Mouse (Mus musculus): ENCODE data around the gene Ankrd40. TPM values are rescaled to one million over a fixed set of nuclear protein-coding genes. Genes with fewer than 3 reads are reported as not detected.

The Ankrd40 gene
- polyA plus RNA-seq, 1 experiment from 2014 or later = 16.3 TPM

GRCm38 (mm10) chr11:94330211-94330610 is 2.4 kb downstream of the Ankrd40 start:
- ATAC-seq (ENCODE audit: low FRiP score) (no peak), DNase-seq (ENCODE audit: low spot score) (no peak)
- H3K27me3 ChIP-seq (ENCODE audit: control insufficient read depth, insufficient read depth, low read length) = no peaks in the 10 kb centered on the region
- no peaks in the 10 kb centered on the region; the same call in 1 of the 2 replicates for H3K4me1 ChIP-seq (replicated peaks; ENCODE audit: control insufficient read depth, insufficient read depth, low read length)
- H3K27ac ChIP-seq (ENCODE audit: low read depth, low read length) = no peak overlapping the region
- H3K4me2 ChIP-seq (replicated peaks; ENCODE audit: low read depth, low read length) = no peak overlapping the region
- 91% methylated on average over 3 of the region's 3 CpGs for WGBS
- no peak overlapping the region for H3K9ac ChIP-seq (ENCODE audit: low read depth, low read length)
- no peak overlapping the region for H3K4me3 ChIP-seq (ENCODE audit: low read depth, low read length)
- no peaks in the 10 kb centered on the region for H3K9me3 ChIP-seq (ENCODE audit: control insufficient read depth, low read length)
- peaks cover 6% of the 10 kb centered on the region; the same call in 1 of the 2 replicates for H3K36me3 ChIP-seq (ENCODE audit: control insufficient read depth, insufficient read depth, low read length)

DNA sequence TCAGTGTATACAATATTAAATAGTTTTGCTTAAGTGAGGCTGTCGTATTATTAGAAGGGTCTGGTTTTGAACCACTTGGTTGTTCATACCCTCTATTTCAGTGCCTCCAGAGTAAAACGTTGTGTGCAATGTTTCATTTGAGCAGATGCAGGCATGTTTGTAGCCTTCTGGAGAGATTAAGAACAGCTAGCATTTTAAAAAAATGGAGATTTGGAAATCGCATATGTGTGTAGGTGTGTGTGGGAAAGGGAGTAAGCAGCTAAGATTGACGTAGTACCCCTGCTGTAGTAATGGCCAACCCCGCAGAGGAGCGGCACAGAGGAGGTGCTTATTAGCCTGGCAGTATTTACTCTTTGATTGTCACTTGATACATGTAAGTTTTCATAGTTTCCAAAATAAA is 4.9 kb downstream of the Ankrd40 start:
- H3K4me1 ChIP-seq (replicated peaks; ENCODE audit: control insufficient read depth, insufficient read depth, low read length) = no peaks in the 10 kb centered on the region; the same call in 1 of the 2 replicates
- WGBS = 97% methylated on average over 6 of the region's 6 CpGs
- DNase-seq (ENCODE audit: low spot score) (no peak), ATAC-seq (ENCODE audit: low FRiP score) (no peak)
- no peak overlapping the region for H3K27ac ChIP-seq (ENCODE audit: low read depth, low read length)
- no peak overlapping the region for H3K9ac ChIP-seq (ENCODE audit: low read depth, low read length)
- H3K27me3 ChIP-seq (ENCODE audit: control insufficient read depth, insufficient read depth, low read length) = no peaks in the 10 kb centered on the region
- no peak overlapping the region for H3K4me2 ChIP-seq (replicated peaks; ENCODE audit: low read depth, low read length)
- H3K4me3 ChIP-seq (ENCODE audit: low read depth, low read length) = no peak overlapping the region
- H3K9me3 ChIP-seq (ENCODE audit: control insufficient read depth, low read length) = no peaks in the 10 kb centered on the region
- H3K36me3 ChIP-seq (ENCODE audit: control insufficient read depth, insufficient read depth, low read length) = peaks cover 6% of the 10 kb centered on the region; the same call in 1 of the 2 replicates

DNA sequence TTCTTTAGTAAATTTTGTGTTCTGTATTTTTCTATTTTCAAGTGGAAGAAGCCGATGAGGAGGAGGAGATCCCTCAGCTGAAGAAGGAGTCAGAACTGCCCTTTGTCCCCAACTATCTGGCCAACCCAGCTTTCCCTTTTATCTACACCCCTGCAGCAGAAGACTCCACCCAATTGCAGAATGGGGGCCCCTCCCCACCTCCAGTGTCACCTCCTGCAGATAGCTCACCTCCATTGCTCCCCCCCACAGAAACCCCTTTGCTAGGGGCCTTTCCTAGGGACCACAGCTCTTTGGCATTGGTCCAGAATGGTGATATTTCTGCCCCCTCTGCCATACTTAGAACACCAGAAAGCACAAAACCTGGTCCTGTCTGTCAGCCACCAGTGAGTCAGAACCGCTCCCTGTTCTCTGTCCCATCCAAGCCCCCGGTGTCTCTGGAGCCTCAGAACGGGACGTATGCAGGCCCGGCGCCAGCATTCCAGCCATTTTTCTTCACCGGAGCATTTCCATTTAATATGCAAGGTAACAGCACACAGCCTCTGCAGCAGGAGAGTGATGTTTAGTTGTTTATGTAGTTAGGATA is 6.7 kb downstream of the Ankrd40 start:
- Histone ChIP-seq H3K4me3 (ENCODE audit: low read depth, low read length) (no peak overlapping the region), H3K27me3 (ENCODE audit: control insufficient read depth, insufficient read depth, low read length) (no peaks in the 10 kb centered on the region), H3K9me3 (ENCODE audit: control insufficient read depth, low read length) (no peaks in the 10 kb centered on the region), H3K27ac (ENCODE audit: low read depth, low read length) (no peak overlapping the region), H3K4me2 (replicated peaks; ENCODE audit: low read depth, low read length) (no peak overlapping the region), H3K36me3 (ENCODE audit: control insufficient read depth, insufficient read depth, low read length) (peaks cover 11% of the 10 kb centered on the region), H3K4me1 (replicated peaks; ENCODE audit: control insufficient read depth, insufficient read depth, low read length) (no peaks in the 10 kb centered on the region; the same call in 1 of the 2 replicates), H3K9ac (ENCODE audit: low read depth, low read length) (no peak overlapping the region)
- ATAC-seq (ENCODE audit: low FRiP score) (no peak), DNase-seq (ENCODE audit: low spot score) (no peak)
- WGBS = 90% methylated on average over 8 of the region's 8 CpGs

DNA sequence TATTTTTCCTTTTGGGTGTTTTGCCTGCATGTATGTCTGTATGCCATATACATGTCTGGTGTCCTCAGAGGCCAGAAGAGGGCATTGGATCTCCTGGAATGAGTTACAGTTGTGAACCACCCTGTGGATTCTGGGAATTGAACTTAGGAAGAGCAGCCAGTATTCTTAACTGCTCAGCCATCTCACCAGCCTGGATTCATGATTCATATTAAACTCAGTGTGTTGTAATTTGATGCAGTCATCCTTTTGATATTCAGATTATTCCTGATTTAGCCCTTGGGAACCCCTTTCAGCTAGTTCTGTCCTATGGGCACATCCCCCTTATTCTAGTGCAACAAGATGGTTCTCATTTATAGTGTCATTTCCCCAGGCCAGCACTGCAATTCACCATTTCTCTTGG is 8.8 kb downstream of the Ankrd40 start:
- Histone ChIP-seq H3K27me3 (ENCODE audit: control insufficient read depth, insufficient read depth, low read length) (no peaks in the 10 kb centered on the region), H3K9ac (ENCODE audit: low read depth, low read length) (no peak overlapping the region), H3K36me3 (ENCODE audit: control insufficient read depth, insufficient read depth, low read length) (peaks cover 11% of the 10 kb centered on the region), H3K4me3 (ENCODE audit: low read depth, low read length) (no peak overlapping the region), H3K4me2 (replicated peaks; ENCODE audit: low read depth, low read length) (no peak overlapping the region), H3K27ac (ENCODE audit: low read depth, low read length) (no peak overlapping the region), H3K9me3 (ENCODE audit: control insufficient read depth, low read length) (no peaks in the 10 kb centered on the region), H3K4me1 (replicated peaks; ENCODE audit: control insufficient read depth, insufficient read depth, low read length) (no peaks in the 10 kb centered on the region)
- ATAC-seq (ENCODE audit: low FRiP score) (no peak), DNase-seq (ENCODE audit: low spot score) (no peak)

DNA sequence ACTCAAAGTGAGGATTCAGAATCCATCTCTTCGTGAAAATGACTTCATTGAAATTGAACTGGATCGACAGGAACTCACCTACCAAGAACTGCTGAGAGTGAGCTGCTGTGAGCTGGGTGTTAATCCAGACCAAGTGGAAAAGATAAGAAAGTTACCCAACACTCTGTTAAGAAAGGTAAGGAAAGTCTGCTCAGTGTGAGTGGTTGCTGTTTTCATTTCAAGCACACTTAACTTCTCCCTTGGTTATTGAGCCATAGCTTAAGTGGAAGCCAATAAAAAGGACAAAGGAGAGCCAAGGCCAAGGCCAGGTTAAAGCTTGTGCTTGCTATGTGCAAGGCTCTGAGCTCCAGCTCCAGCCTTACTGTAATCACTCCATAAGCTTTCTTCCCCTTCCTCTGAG is 10.5 kb downstream of the Ankrd40 start:
- peaks cover 5% of the 10 kb centered on the region; the same call in 1 of the 2 replicates for H3K4me1 ChIP-seq (replicated peaks; ENCODE audit: control insufficient read depth, insufficient read depth, low read length)
- no peak overlapping the region for H3K4me3 ChIP-seq (ENCODE audit: low read depth, low read length)
- H3K36me3 ChIP-seq (ENCODE audit: control insufficient read depth, insufficient read depth, low read length) = peaks cover 11% of the 10 kb centered on the region
- no peaks in the 10 kb centered on the region for H3K27me3 ChIP-seq (ENCODE audit: control insufficient read depth, insufficient read depth, low read length)
- ATAC-seq (ENCODE audit: low FRiP score) (no peak), DNase-seq (ENCODE audit: low spot score) (no peak)
- WGBS = 90% methylated on average over 2 of the region's 2 CpGs
- no peak overlapping the region for H3K9ac ChIP-seq (ENCODE audit: low read depth, low read length)
- no peak overlapping the region for H3K4me2 ChIP-seq (replicated peaks; ENCODE audit: low read depth, low read length)
- H3K9me3 ChIP-seq (ENCODE audit: control insufficient read depth, low read length) = no peaks in the 10 kb centered on the region
- no peak overlapping the region for H3K27ac ChIP-seq (ENCODE audit: low read depth, low read length)

GRCm38 (mm10) chr11:94339732-94340585 is 12.2 kb downstream of the Ankrd40 start:
- peaks cover 6% of the 10 kb centered on the region for H3K36me3 ChIP-seq (ENCODE audit: control insufficient read depth, insufficient read depth, low read length)
- DNase-seq (ENCODE audit: low spot score) (peak; percentile 79), ATAC-seq (ENCODE audit: low FRiP score) (peak; percentile 80)
- H3K4me3 ChIP-seq (ENCODE audit: low read depth, low read length) = no peak overlapping the region
- no peaks in the 10 kb centered on the region for H3K27me3 ChIP-seq (ENCODE audit: control insufficient read depth, insufficient read depth, low read length)
- no peak overlapping the region for H3K27ac ChIP-seq (ENCODE audit: low read depth, low read length)
- H3K9ac ChIP-seq (ENCODE audit: low read depth, low read length) = no peak overlapping the region
- H3K4me1 ChIP-seq (replicated peaks; ENCODE audit: control insufficient read depth, insufficient read depth, low read length) = peaks cover 5% of the 10 kb centered on the region
- H3K4me2 ChIP-seq (replicated peaks; ENCODE audit: low read depth, low read length) = no peak overlapping the region
- 58% methylated on average over 18 of the region's 18 CpGs for WGBS
- H3K9me3 ChIP-seq (ENCODE audit: control insufficient read depth, low read length) = no peaks in the 10 kb centered on the region

DNA sequence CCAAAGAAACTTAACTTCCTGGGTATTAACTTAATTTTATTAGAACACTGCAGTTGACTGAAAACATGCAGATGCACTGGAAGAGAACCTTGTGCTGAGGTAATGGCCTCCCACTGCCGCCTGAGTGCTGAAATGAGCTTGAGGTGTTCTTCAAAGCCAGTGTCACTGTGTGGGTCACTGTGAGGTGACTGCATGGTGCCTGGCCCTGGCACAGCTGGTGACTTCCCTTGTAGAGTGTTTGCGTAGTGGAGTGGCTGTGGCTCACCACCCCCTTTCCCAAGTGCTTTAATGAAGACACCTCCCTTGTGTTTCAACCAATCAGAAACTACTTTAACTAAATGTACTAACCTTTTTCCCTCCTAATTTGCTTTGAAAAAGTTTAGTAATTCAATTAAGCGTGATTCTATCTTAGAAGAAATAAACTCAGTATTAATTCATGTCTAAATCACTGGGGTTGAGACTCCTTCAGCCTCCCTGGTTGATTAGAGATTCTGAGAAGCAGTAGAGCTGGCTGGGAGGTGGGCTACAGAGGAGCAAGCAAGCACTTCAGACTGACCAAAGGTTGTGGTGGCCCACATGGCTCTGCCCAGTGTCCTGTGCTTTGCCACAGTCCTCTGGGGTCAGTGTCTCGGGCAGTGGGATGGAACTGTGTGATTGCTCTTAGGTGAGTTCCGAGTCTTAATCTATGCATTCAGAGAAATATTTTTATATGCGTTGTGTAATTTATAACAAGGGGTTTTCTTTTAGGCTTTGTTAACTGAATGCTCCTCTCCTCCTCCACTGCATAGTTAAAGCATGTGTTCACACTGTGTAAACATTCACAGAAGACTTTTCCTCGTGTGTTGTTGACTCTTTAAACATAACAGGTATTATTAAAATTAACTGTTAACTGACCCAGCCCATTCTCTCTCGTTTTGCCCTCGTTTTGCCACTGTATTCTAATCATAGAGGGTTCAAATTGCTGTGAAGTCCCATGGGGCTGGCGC is 13.4 kb downstream of the Ankrd40 start:
- DNase-seq (ENCODE audit: low spot score) = no peak
- no peaks in the 10 kb centered on the region for H3K9me3 ChIP-seq (ENCODE audit: control insufficient read depth, low read length)
- no peak overlapping the region for H3K27ac ChIP-seq (ENCODE audit: low read depth, low read length)
- H3K4me3 ChIP-seq (ENCODE audit: low read depth, low read length) = no peak overlapping the region
- H3K4me2 ChIP-seq (replicated peaks; ENCODE audit: low read depth, low read length) = no peak overlapping the region
- no peak overlapping the region for H3K9ac ChIP-seq (ENCODE audit: low read depth, low read length)
- H3K27me3 ChIP-seq (ENCODE audit: control insufficient read depth, insufficient read depth, low read length) = no peaks in the 10 kb centered on the region
- 62% methylated on average over 10 of the region's 10 CpGs for WGBS
- no peak for ATAC-seq (ENCODE audit: low FRiP score)
- H3K4me1 ChIP-seq (replicated peaks; ENCODE audit: control insufficient read depth, insufficient read depth, low read length) = peaks cover 5% of the 10 kb centered on the region
- H3K36me3 ChIP-seq (ENCODE audit: control insufficient read depth, insufficient read depth, low read length) = peaks cover 6% of the 10 kb centered on the region

DNA sequence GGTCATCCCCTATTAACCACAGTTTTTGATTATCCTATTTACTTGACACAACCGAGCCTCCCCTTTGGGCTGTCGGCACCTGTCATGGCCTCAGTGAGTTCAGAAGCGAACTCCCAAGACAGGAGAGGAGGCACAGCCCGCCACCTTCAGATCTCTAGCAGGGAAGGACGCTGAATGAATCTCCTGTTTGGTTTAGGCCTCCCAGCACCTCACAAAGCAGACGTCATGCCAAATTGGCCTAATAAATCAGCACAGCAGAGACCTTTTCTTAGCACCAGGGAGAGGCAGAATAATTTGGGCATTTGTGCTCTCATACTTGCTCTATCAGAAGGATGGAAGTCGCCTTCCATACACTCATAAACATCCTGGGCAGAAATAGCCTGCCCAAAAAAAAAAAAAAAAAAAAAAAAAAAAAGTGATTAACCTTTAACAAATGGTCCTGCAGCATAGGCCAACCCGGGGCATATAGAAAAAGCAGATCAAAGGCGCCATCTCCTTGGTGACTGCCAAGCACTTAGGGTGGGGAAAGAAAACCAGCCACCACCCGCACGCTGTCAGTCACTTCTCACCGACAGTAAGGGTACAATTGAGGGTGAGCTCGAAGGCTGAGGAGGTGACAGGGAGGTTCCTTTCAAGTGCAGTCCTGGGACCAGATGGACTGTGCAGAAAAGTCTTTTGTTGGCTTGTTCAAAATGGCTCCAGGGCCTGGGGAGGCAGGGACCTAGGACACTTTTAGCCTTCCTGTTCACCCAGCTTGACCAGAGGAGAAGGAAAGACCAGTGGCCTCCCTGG is 14.5 kb downstream of the Ankrd40 start:
- Histone ChIP-seq H3K4me1 (replicated peaks; ENCODE audit: control insufficient read depth, insufficient read depth, low read length) (peaks cover 5% of the 10 kb centered on the region), H3K36me3 (ENCODE audit: control insufficient read depth, insufficient read depth, low read length) (peaks cover 6% of the 10 kb centered on the region), H3K9me3 (ENCODE audit: control insufficient read depth, low read length) (no peaks in the 10 kb centered on the region), H3K9ac (ENCODE audit: low read depth, low read length) (no peak overlapping the region), H3K4me2 (replicated peaks; ENCODE audit: low read depth, low read length) (no peak overlapping the region), H3K4me3 (ENCODE audit: low read depth, low read length) (no peak overlapping the region), H3K27ac (ENCODE audit: low read depth, low read length) (no peak overlapping the region; the same call in 1 of the 2 replicates), H3K27me3 (ENCODE audit: control insufficient read depth, insufficient read depth, low read length) (no peaks in the 10 kb centered on the region)
- 18% methylated on average over 13 of the region's 13 CpGs for WGBS
- DNase-seq (ENCODE audit: low spot score) (peak; percentile 41), ATAC-seq (ENCODE audit: low FRiP score) (peak; percentile 21; the same call in 1 of the 2 replicates)
